Mouse (Mus musculus): ENCODE data around the gene Fam25c. TPM values are rescaled to one million over a fixed set of nuclear protein-coding genes. Genes with fewer than 3 reads are reported as not detected.
A peak's percentile ranks its signal among the peaks of the same experiment; 100 is the strongest.

Fam25c gene
- not detected in 2 replicates for polyA plus RNA-seq (2014; fragmentation: Nextera tagmentation; extraction: Ambion mirVana)

DNA sequence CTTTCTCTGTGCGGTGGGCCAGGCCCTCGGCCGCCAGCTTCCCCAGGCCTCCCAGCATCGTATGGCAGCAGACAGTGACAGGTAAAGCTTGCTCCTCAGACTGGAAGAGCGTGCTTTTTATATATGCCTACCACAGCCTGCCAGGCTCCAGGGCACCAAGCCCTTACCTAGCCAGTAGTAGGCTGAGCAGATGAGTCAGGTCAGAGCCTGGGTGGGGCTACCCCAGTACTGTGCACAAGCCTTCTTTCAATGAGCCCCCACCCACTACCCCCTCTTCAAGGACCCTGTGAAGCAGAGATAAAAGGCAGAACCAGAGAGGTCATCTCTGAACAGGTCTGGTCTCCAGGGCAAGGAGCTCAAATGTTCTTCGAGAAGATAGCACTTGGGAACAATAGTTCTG is at the start of gene Fam25c:
Gene Fam25c (minus strand): TSS at position 133 of the 400 bp plus-strand sequence.
- H3K9me3 ChIP-seq (ENCODE audit: control insufficient read depth, low read length) = no peaks in the 10 kb centered on the region
- no peaks in the 10 kb centered on the region for H3K4me1 ChIP-seq (ENCODE audit: control insufficient read depth, insufficient read depth, low read length)
- no peak for ATAC-seq (ENCODE audit: low FRiP score, low TSS enrichment)
- H3K27me3 ChIP-seq (ENCODE audit: control insufficient read depth, insufficient read depth, low read length) = no peaks in the 10 kb centered on the region
- H3K4me2 ChIP-seq (ENCODE audit: low read length) = no peak within 1 kb of the TSS
- no peaks in the 10 kb centered on the region for H3K36me3 ChIP-seq (ENCODE audit: control insufficient read depth, insufficient read depth, low read length)
- DNase-seq = no peak
- 82% methylated on average over 6 of the region's 6 CpGs for WGBS
- no peak within 1 kb of the TSS for H3K27ac ChIP-seq (replicated peaks; ENCODE audit: low read depth, low read length)
- no peak within 1 kb of the TSS for H3K9ac ChIP-seq (replicated peaks; ENCODE audit: low read length)
- H3K4me3 ChIP-seq (replicated peaks; ENCODE audit: low read depth, low read length) = no peak within 1 kb of the TSS

DNA sequence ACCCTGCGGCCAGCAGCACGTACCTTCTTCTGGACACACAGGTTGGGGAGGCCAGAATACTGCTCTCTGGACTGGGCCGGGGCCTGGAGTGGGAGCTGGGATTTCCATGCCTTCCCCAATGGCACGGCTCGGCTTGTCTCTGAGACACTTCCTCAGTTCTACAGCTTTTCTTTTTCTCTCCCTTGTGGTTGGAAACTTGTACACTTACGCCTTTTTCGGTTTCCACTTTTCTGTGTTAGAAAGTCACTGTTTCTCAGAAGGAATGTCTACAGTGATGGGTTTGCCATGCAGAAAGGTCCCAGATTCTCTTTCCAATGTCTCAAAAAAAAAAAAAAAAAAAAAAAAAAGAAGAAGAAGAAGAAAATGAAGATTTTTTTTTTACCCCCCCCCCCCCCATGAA is 48.2 kb upstream of the Fam25c start:
- H3K36me3 ChIP-seq (ENCODE audit: control insufficient read depth, insufficient read depth, low read length) = peaks cover 31% of the 10 kb centered on the region
- no peak overlapping the region for H3K4me2 ChIP-seq (ENCODE audit: low read length)
- no peak overlapping the region for H3K4me3 ChIP-seq (replicated peaks; ENCODE audit: low read depth, low read length)
- WGBS = 97% methylated on average over 7 of the region's 7 CpGs
- no peaks in the 10 kb centered on the region for H3K9me3 ChIP-seq (ENCODE audit: control insufficient read depth, low read length)
- H3K27me3 ChIP-seq (ENCODE audit: control insufficient read depth, insufficient read depth, low read length) = no peaks in the 10 kb centered on the region
- H3K9ac ChIP-seq (replicated peaks; ENCODE audit: low read length) = no peak overlapping the region
- no peak for DNase-seq
- no peaks in the 10 kb centered on the region for H3K4me1 ChIP-seq (ENCODE audit: control insufficient read depth, insufficient read depth, low read length)
- H3K27ac ChIP-seq (replicated peaks; ENCODE audit: low read depth, low read length) = no peak overlapping the region
- no peak for ATAC-seq (ENCODE audit: low FRiP score, low TSS enrichment)

DNA sequence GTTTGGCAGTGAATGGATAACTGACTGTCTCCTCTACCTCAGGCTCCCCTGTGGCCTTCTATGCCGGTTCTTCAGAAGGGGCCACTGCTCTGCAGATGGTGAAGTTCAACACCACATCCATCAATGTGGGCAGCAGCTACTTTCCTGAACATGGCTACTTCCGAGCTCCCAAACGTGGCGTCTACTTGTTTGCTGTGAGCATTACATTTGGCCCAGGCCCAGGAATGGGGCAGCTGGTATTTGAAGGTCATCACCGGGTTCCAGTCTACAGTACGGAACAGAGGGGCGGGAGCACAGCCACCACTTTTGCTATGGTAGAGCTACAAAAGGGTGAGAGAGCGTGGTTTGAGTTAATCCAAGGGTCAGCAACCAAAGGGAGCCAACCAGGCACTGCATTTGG is 47.6 kb upstream of the Fam25c start:
- Histone ChIP-seq H3K27me3 (ENCODE audit: control insufficient read depth, insufficient read depth, low read length) (no peaks in the 10 kb centered on the region), H3K9ac (replicated peaks; ENCODE audit: low read length) (no peak overlapping the region), H3K4me3 (replicated peaks; ENCODE audit: low read depth, low read length) (no peak overlapping the region), H3K4me2 (ENCODE audit: low read length) (no peak overlapping the region), H3K27ac (replicated peaks; ENCODE audit: low read depth, low read length) (no peak overlapping the region), H3K9me3 (ENCODE audit: control insufficient read depth, low read length) (no peaks in the 10 kb centered on the region), H3K36me3 (ENCODE audit: control insufficient read depth, insufficient read depth, low read length) (peaks cover 29% of the 10 kb centered on the region; the same call in 1 of the 2 replicates), H3K4me1 (ENCODE audit: control insufficient read depth, insufficient read depth, low read length) (no peaks in the 10 kb centered on the region)
- ATAC-seq (ENCODE audit: low FRiP score, low TSS enrichment) (no peak), DNase-seq (no peak)
- WGBS = 90% methylated on average over 8 of the region's 8 CpGs

DNA sequence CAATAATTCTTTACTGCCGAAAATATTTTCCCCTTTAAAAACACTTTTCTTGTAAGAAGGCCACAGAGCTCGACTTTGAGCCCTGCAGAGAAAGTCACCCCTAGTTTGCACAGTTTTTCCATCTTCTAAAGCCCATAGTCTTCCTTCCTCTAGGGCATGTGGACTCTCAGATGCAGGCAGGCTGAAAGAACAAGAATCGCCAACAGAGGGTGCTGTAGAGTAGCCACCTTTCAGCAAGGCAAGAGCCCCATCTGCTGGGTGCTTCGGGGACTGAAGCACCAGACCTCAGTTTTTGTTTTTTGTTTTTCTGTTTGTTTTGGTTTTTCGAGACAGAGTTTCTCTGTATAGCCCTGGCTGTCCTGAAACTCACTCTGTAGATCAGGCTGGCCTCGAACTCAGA is 45.9 kb upstream of the Fam25c start:
- no peaks in the 10 kb centered on the region for H3K4me1 ChIP-seq (ENCODE audit: control insufficient read depth, insufficient read depth, low read length)
- no peaks in the 10 kb centered on the region for H3K27me3 ChIP-seq (ENCODE audit: control insufficient read depth, insufficient read depth, low read length)
- no peak overlapping the region for H3K27ac ChIP-seq (replicated peaks; ENCODE audit: low read depth, low read length)
- 55% methylated on average over 6 of the region's 6 CpGs for WGBS
- H3K9ac ChIP-seq (replicated peaks; ENCODE audit: low read length) = no peak overlapping the region
- no peak for ATAC-seq (ENCODE audit: low FRiP score, low TSS enrichment)
- H3K9me3 ChIP-seq (ENCODE audit: control insufficient read depth, low read length) = no peaks in the 10 kb centered on the region
- H3K4me3 ChIP-seq (replicated peaks; ENCODE audit: low read depth, low read length) = no peak overlapping the region
- DNase-seq = peak; percentile 64
- no peak overlapping the region for H3K4me2 ChIP-seq (ENCODE audit: low read length)
- H3K36me3 ChIP-seq (ENCODE audit: control insufficient read depth, insufficient read depth, low read length) = peaks cover 25% of the 10 kb centered on the region; the same call in 1 of the 2 replicates

DNA sequence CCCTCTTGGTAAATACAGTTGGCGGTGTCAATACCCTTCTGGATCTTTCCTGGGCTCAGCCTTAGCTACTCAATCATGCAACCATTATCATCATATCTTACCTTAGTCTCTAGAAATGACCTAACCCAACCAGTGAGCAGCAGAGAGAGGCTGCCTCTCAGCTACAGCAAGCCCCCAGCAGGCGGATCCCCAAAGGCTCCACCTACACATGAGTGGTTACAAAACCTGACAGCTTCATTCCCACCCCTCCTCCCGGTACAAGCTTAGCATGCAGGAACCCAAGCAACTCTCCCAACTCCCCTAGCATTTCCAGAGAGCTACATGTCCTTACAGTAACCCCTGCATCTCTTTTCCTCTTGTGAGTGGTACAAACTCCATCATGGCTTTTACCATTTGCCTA is 44.8 kb upstream of the Fam25c start:
- WGBS = 97% methylated on average over 3 of the region's 3 CpGs
- DNase-seq = no peak
- Histone ChIP-seq H3K9ac (replicated peaks; ENCODE audit: low read length) (no peak overlapping the region), H3K9me3 (ENCODE audit: control insufficient read depth, low read length) (no peaks in the 10 kb centered on the region), H3K36me3 (ENCODE audit: control insufficient read depth, insufficient read depth, low read length) (peaks cover 20% of the 10 kb centered on the region; the same call in 1 of the 2 replicates), H3K27ac (replicated peaks; ENCODE audit: low read depth, low read length) (no peak overlapping the region), H3K4me3 (replicated peaks; ENCODE audit: low read depth, low read length) (no peak overlapping the region), H3K4me2 (ENCODE audit: low read length) (no peak overlapping the region), H3K4me1 (ENCODE audit: control insufficient read depth, insufficient read depth, low read length) (no peaks in the 10 kb centered on the region), H3K27me3 (ENCODE audit: control insufficient read depth, insufficient read depth, low read length) (no peaks in the 10 kb centered on the region)
- ATAC-seq (ENCODE audit: low FRiP score, low TSS enrichment) = no peak

DNA sequence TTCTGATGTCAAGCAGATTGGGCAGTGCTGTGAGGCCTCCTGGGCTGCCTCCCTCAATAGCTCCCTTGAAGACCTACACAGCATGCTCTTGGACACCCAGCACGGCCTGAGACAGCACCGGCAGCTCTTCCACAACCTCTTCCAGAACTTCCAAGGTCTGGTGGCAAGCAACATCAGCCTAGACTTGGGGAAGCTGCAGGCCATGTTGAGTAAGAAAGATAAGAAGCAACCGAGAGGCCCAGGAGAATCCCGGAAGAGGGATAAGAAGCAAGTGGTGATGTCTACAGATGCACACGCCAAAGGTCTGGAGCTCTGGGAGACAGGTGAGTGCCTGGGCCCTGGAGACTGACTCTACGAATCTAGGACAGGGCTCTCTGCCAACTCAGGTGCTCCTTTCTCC is 44.1 kb upstream of the Fam25c start:
- H3K9me3 ChIP-seq (ENCODE audit: control insufficient read depth, low read length) = no peaks in the 10 kb centered on the region
- no peak overlapping the region for H3K9ac ChIP-seq (replicated peaks; ENCODE audit: low read length)
- peaks cover 13% of the 10 kb centered on the region; the same call in 1 of the 2 replicates for H3K36me3 ChIP-seq (ENCODE audit: control insufficient read depth, insufficient read depth, low read length)
- DNase-seq (no peak), ATAC-seq (ENCODE audit: low FRiP score, low TSS enrichment) (no peak)
- H3K4me3 ChIP-seq (replicated peaks; ENCODE audit: low read depth, low read length) = no peak overlapping the region
- H3K4me2 ChIP-seq (ENCODE audit: low read length) = no peak overlapping the region
- no peak overlapping the region for H3K27ac ChIP-seq (replicated peaks; ENCODE audit: low read depth, low read length)
- H3K27me3 ChIP-seq (ENCODE audit: control insufficient read depth, insufficient read depth, low read length) = no peaks in the 10 kb centered on the region
- WGBS = 98% methylated on average over 6 of the region's 6 CpGs
- no peaks in the 10 kb centered on the region for H3K4me1 ChIP-seq (ENCODE audit: control insufficient read depth, insufficient read depth, low read length)

DNA sequence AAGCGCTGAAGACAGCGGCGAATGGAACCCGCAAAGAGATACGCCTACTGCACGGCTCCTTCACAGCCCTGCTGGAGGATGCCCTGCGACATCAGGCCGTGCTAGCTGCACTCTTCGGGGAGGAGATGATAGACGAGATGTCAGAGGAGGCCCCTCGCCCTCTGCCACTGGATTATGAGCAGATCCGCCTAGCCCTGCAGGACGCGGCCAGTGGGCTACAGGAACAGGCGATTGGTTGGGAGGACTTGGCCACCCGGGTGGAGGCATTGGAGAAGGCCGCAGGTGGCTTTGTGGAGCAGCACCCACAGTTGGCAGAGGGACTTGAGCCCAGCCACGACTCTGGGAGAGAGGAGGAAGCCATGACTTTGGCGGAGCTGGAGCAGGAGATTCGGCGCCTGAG is 43.7 kb upstream of the Fam25c start:
- no peak for DNase-seq
- 94% methylated on average over 21 of the region's 21 CpGs for WGBS
- no peak overlapping the region for H3K4me2 ChIP-seq (ENCODE audit: low read length)
- H3K27ac ChIP-seq (replicated peaks; ENCODE audit: low read depth, low read length) = no peak overlapping the region
- H3K9me3 ChIP-seq (ENCODE audit: control insufficient read depth, low read length) = no peaks in the 10 kb centered on the region
- H3K36me3 ChIP-seq (ENCODE audit: control insufficient read depth, insufficient read depth, low read length) = peaks cover 13% of the 10 kb centered on the region; the same call in 1 of the 2 replicates
- H3K4me3 ChIP-seq (replicated peaks; ENCODE audit: low read depth, low read length) = no peak overlapping the region
- ATAC-seq (ENCODE audit: low FRiP score, low TSS enrichment) = no peak
- H3K4me1 ChIP-seq (ENCODE audit: control insufficient read depth, insufficient read depth, low read length) = no peaks in the 10 kb centered on the region
- H3K27me3 ChIP-seq (ENCODE audit: control insufficient read depth, insufficient read depth, low read length) = no peaks in the 10 kb centered on the region
- H3K9ac ChIP-seq (replicated peaks; ENCODE audit: low read length) = no peak overlapping the region

DNA sequence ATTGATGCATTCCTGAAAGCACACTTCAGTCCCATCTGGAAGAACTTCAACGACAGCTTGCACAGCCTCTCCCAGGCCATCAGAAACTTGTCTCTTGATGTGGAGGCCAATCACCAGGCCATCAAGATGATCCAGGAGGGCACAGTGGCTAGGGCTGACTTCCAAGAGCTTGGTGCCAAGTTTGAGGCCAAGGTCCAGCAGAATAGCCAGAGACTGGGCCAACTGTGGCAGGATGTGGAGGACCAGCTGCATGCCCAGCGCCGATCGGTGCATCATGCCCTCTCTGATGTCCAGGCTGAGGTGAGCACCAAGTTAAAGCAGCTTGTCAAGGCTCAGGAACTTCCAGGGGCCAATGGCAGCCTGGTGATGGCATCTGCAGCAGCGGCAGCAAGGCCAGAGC is 42.6 kb upstream of the Fam25c start:
- Histone ChIP-seq H3K27ac (replicated peaks; ENCODE audit: low read depth, low read length) (no peak overlapping the region), H3K36me3 (ENCODE audit: control insufficient read depth, insufficient read depth, low read length) (peaks cover 13% of the 10 kb centered on the region; the same call in 1 of the 2 replicates), H3K4me1 (ENCODE audit: control insufficient read depth, insufficient read depth, low read length) (no peaks in the 10 kb centered on the region), H3K4me2 (ENCODE audit: low read length) (no peak overlapping the region), H3K9ac (replicated peaks; ENCODE audit: low read length) (no peak overlapping the region), H3K9me3 (ENCODE audit: control insufficient read depth, low read length) (no peaks in the 10 kb centered on the region), H3K27me3 (ENCODE audit: control insufficient read depth, insufficient read depth, low read length) (no peaks in the 10 kb centered on the region), H3K4me3 (replicated peaks; ENCODE audit: low read depth, low read length) (no peak overlapping the region)
- ATAC-seq (ENCODE audit: low FRiP score, low TSS enrichment) = no peak
- WGBS = 92% methylated on average over 5 of the region's 5 CpGs
- DNase-seq = no peak

DNA sequence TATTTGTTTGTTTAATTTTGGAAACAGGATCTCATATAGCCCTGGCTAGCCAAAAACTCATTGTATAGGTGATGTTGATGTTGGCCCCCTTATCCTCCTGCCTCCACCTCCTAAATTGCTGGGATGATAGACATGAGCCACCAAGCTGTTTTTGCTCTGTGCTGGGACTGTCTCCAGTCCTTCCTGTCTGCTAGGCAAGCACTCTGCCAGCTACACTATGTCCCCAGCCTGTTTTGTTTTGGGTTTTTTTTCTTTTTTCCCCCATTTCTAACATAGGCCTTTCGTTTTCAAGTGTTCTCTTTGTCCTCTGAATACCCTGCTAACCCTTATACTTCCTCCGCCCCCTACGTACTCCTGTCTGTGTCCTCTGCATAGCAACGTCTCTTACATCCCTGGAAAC is 38.1 kb upstream of the Fam25c start:
- H3K9me3 ChIP-seq (ENCODE audit: control insufficient read depth, low read length) = peaks cover 3% of the 10 kb centered on the region; the same call in 1 of the 2 replicates
- no peak overlapping the region for H3K4me3 ChIP-seq (replicated peaks; ENCODE audit: low read depth, low read length)
- WGBS = 39% methylated on average over 4 of the region's 4 CpGs
- H3K27me3 ChIP-seq (ENCODE audit: control insufficient read depth, insufficient read depth, low read length) = no peaks in the 10 kb centered on the region
- H3K9ac ChIP-seq (replicated peaks; ENCODE audit: low read length) = no peak overlapping the region
- ATAC-seq (ENCODE audit: low FRiP score, low TSS enrichment) = no peak
- DNase-seq = peak; percentile 7
- no peaks in the 10 kb centered on the region for H3K36me3 ChIP-seq (ENCODE audit: control insufficient read depth, insufficient read depth, low read length)
- H3K4me1 ChIP-seq (ENCODE audit: control insufficient read depth, insufficient read depth, low read length) = no peaks in the 10 kb centered on the region
- no peak overlapping the region for H3K4me2 ChIP-seq (ENCODE audit: low read length)
- H3K27ac ChIP-seq (replicated peaks; ENCODE audit: low read depth, low read length) = no peak overlapping the region

All from midbrain, embryonic 14.5 days (tissue).